Mouse (Mus musculus): Measurements from ENCODE around the gene Nprl3. TPM values are rescaled to one million over a fixed set of nuclear protein-coding genes. Genes with fewer than 3 reads are reported as not detected.
"Not testable (repeated sequence)": the region's sequence is repeated elsewhere in the genome, so short reads cannot be mapped to it uniquely, and the experiment has no call there.

Gene Nprl3
- total RNA-seq, 2 experiments from 2014 or later, result 20.2 to 26.1 TPM

GRCm38 (mm10) chr11:32205058-32205873, 62.2 kb downstream of the Nprl3 start, which contains the start of gene Snrnp25:
Snrnp25 (plus strand) TSS chr11:32205415.
- intact Hi-C loops (cut with DNase I), result no loop called here
- peak; percentile 92 to 94 for DNase-seq

DNA sequence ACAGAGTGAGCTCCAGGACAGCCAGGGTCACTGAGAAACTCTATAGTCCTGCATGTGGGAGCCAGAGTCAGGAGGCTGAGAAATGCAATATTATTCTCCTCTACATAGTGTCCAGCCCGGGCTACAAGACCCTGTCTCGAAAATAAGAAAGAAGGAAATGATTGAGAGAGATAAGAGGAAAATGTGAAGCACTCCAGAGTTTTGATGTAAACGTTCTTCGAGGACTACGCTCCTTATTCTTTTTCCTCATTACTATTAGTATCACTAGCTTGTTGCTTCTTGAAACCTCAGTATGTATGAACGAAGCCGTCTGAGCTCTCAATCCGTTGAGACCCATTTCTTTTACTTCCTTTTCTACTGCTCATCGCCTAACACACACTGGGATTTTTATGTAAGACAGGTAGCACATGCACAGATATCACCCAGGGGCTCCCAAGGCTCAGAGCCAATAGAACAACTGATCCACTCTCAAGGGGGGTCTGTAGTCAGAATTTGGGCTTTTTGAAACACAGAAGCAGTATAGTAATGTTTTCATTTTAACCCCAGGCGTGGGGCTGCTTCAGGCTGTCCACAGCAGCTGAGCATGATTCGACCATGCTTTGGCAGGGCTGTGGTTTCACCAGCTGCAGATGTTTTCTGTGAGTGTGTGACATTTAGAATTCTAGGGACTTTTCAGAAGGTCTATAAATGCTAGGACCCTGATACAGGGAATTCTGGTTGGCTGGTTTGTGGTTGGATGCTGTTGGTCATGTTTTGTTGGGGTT, 65.4 kb downstream of the Nprl3 start:
- DNase-seq, result no peak
- intact Hi-C loops (cut with DNase I), result no loop called here

DNA sequence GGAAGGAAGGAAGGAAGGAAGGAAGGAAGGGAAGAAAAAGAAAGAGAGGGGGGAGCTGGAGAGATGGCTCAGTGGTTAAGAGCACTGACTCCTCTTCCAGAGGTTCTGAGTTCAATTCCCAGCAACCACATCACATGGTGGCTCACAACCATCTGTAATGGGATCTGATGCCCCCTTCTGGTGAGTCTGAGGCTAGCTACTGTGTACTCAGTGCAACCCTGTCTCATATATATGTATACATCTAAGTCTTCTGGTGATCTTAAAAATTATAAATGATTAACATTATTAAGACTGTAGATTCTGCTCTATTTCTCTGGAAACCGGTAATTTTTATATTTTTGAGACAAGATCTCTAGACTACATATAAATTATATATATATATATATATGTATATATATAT, 66.5 kb downstream of the Nprl3 start:
- intact Hi-C loops (cut with DNase I); DNase-seq: not testable (repeated sequence)

- peak in 1 of 2 experiments; percentile 11 for DNase-seq
- intact Hi-C loops (cut with DNase I), result no loop called here
These were observed 67.4 kb downstream of the Nprl3 start, which contains the start of gene Il9r for GRCm38 (mm10) chr11:32200075-32200601. Il9r (minus strand) TSS chr11:32200279.

GRCm38 (mm10) chr11:32199230-32199629, 68.3 kb downstream of the Nprl3 start:
- no peak for DNase-seq
- intact Hi-C loops (cut with DNase I), result no loop called here

GRCm38 (mm10) chr11:32198256-32198955, 69.1 kb downstream of the Nprl3 start:
- intact Hi-C loops (cut with DNase I), result no loop called here
- DNase-seq, result no peak

DNA sequence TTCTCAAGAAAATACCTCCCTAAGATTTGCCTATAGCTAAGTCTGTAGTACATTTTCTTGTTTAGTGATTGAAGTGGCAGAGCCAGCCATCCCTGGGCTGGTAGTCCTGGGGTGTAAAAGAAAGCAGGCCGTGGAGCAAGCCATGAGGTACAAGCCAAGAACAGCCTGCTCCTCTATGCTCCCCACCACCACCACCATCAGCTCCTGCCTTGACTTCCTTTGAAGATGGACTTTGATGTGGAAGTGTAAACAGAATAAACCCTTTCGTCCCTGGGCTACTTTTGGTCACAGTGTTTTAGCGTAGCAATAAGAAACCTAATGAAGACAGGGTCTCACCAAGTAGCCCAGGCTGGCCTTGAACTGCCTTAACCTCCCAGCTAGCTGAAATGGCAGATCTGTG, 69.7 kb downstream of the Nprl3 start:
- intact Hi-C loops (cut with DNase I), result no loop called here
- no peak for DNase-seq

DNA sequence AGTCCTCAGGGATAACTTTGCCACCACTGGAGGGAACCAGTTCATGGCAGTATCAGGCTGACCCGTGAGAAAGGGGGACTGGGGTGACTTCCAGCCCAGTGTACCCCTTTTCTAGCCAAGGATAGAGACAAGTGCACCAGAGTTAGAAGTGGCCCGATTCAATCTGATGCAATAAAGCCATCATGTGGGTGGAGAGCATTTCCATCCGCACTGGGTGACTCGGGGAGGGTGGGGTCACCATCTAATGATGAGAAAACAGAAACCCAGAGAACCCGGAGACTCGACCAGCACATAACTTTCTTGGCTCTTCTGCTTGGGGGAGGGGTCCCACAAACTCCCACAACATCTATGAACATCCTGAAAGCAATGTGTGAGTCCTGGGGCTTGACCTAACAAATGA, 70.8 kb downstream of the Nprl3 start:
- intact Hi-C loops (cut with DNase I), result no loop called here
- no peak for DNase-seq

DNA sequence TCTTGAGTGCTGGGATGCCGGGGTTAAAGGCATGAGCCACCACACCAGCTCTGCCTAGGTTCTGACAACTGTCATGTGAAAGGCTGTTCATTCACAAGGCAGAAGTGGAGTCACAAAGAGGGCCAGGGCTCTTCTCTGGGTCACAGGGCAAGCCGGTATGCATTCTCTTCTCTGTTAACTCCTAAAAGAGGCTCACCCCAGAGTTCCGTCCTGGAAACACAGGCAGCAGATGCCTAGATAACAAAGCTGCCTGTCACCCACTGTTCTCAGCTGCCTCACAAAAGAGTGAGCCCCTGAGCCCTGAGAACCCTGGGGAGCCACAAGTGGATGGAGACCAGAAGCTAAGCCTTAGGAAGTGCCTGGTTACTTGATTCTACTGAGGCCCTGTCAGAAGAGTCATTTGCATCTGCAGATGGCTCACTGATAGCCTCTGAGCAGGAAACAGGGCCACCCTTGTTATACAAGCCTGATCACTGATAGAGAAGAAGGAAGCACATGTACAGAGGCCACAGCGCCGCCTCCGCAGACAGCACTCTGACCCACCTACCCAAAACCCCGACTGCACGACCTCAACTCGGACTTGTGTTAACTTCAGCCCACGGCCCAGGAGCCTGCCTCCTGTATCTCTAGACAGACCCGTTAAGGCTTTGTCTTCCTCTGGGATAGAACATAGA, 71.5 kb downstream of the Nprl3 start:
- DNase-seq, result no peak
- intact Hi-C loops (cut with DNase I), result no loop called here

DNA sequence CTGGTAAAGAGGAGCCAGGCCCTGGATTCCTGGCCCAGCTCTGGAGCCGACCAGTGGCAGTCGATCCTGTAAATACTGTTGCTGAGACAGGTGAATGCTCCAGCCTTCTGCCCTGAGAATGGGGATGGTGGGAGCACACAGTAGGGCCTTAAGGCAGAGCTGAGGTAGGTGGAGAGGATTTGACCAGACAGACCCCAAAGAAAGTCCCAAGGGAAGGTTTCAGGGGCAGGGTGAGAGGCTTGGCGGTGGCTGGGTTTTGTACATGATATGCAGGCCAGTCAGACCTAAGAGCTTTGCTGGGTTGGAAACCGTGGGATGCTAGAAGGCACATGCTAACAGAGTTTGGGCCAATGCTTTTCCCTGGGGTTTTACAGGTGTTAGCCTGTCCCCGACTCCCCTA, 72.9 kb downstream of the Nprl3 start:
- intact Hi-C loops (cut with DNase I), result no loop called here
- DNase-seq, result no peak

DNA sequence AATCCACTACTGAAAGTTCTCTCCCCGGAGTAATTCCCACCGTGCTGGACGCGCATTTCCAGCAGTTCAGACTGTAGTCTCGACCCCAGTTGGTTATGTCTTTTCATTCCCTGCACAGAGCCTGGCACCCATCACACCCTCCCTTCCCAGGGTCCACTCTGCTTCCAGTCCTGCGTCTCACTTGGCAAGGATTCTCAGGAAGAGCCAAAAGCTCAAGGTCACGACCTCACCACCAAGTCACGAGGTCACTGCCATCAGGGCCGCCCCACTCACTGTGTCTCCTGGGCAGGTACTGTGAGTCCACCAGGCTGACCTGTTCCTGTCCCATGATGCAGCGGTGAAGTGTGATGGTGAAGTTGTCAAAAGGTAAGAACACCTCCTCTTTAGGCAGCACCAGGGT, 73.4 kb downstream of the Nprl3 start:
- no peak for DNase-seq
- intact Hi-C loops (cut with DNase I), result no loop called here

DNA sequence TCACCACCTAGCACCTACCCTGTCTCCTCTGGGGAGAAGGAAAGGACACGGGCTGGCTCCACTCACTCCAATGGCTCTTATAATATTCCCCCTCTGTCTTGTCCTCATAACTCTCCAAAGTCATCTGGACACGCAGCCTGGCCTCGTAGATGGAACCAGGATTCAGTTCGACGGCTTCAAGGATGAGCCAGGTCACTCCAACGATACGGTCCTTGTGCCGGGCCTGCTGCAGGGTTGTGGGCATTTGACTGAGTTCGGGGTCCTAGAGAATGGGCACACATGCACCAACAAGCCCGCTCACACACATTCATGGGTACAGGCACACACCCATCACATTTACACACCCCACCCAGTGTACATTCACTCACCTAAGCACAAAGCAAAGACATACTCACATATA, 74.4 kb downstream of the Nprl3 start:
- intact Hi-C loops (cut with DNase I), result no loop called here

GRCm38 (mm10) chr11:32190603-32191110, 76.8 kb downstream of the Nprl3 start:
- intact Hi-C loops (cut with DNase I), result no loop called here
- no peak for DNase-seq

More for the DNA sequence above, 74.4 kb downstream of the Nprl3 start:
- no peak for DNase-seq

DNA sequence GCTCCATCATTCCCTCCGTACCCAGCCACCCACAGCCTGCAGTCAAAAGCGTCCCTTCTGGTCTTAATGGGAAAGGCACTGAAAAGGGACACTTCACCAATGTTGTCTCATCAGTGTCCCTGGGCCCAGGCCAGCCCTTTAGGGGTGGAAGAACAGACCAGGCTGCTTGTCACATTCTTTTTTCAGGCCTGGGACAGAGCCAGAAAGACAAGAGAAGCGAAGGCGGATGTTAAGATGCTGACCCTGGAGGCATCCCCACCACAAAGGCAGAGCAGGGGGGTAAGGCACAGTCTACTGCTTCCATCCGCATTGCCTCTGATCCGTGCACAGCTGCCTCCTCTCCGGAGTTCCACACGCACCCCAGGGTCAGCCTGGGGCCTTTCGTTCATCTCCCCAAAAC, 77.4 kb downstream of the Nprl3 start:
- no peak for DNase-seq
- intact Hi-C loops (cut with DNase I), result no loop called here

DNA sequence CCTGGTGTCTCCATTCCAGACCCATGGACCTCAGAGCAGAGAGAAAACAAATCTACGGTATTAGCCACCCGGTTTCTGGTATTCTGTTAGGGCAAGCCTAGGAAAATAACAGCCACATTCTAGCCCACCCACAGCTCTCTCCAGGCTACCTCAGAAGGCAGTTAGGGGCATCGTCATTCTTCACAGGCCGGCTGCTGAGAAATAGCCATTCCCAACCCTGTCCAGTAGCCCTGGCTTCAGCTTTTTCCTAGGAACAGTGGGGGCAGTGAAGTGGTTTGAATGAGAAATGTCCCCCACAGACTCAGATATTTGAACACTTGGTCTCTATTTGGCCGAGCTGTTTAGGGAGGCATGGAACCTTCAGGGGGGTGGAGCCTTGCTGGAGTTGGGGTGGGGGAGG, 78.1 kb downstream of the Nprl3 start:
- intact Hi-C loops (cut with DNase I), result no loop called here

DNA sequence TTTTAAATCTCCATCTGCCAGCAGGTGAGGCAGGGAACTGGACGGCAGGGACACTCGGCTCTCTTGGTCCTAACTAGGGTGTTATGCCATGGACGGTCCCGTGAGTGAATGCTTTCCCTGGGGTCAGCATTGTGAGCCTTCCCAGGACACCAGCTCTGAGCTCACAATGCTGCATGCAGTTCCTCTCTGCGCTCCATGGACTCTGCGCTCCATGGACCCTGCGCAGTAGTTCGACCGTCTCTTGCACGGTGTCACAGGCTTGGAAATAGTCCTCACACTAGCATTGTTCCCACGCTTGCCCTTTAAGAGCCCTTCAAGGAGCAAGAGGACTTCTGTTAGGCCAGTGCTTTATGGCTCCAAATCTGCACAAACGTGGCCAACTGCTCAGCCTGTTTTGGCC, 78.6 kb downstream of the Nprl3 start:
- no peak for DNase-seq
- intact Hi-C loops (cut with DNase I), result no loop called here

More for the DNA sequence above, 78.1 kb downstream of the Nprl3 start:
- DNase-seq, result no peak

- intact Hi-C loops (cut with DNase I), result no loop called here
These were observed 80.3 kb downstream of the Nprl3 start for GRCm38 (mm10) chr11:32187256-32187655.

DNA sequence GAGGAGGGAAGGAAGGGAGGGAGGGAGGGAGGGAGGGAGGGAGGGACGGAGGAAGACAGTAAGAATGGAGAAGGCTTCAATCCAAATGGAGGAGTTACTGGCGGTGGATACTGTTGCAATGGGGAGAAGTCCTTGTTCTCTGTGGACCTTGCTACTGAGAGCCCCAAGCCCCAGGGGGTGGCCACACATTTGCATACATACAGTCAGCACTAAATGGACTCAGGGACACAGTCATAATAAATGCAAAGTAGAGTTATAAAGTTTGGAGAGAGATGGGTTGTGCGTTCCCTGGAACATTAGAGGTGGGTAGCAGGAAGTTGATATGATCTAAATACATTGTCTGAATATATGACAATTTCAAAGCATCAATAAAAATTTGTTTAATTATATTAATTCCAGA, 81.5 kb downstream of the Nprl3 start:
- intact Hi-C loops (cut with DNase I), result no loop called here
- no peak for DNase-seq

More at GRCm38 (mm10) chr11:32187256-32187655, 80.3 kb downstream of the Nprl3 start:
- DNase-seq, result no peak

DNA sequence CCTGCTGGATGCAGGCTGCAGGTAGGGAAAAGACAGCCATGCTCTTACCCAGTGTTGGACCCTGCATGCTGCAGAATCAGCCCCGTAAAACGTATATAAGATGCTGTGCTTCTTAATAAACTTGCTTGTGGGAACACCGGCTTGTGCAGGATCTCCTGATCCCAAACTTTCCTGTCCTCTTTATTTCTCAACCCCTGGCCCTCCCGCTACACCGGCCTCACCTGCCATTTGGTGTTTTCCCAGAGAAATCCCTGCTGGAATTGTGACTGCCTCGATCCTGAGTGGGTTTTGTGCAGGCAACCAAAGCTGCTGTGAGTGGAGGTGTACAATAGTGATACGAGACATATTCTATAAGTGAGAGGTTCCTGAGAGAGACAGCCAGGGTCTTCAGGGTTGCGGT, 83.0 kb downstream of the Nprl3 start:
- intact Hi-C loops (cut with DNase I), result loop anchor here (5.0 kb wide), 2 partner anchors 103 to 118 kb away; partner anchors contain the start of genes Hbq1a and Hbq1b
- DNase-seq, result no peak

Measured in gastrocnemius, postnatal 36 days (tissue).